Mouse (Mus musculus) stomach, postnatal 0 days (tissue): ENCODE measurements at regions not wholly inside any gene's neighbourhood (a gene's known extent, or its start where the extent isn't known, plus 50 kb on each side); places are given as distances from the start of the nearest gene placed in this dataset.

Experiments
- ATAC-seq: fragments of 200-750 bp; cut with Nextera tagmentation; 2 replicates; pipeline ENCODE4 v1.8.0; 2017; ENCODE audit not compliant: low FRiP score, low TSS enrichment
- DNase-seq: peaks from one replicate; pipeline ENCODE4 v3.0.0-alpha.2; 2016; ENCODE audit warnings: low spot score
- H3K27ac ChIP-seq: fragments of 300-500 bp; sonication (generic); replicated peaks from 2 replicates; pipeline ENCODE4 v1.5.1; 2014; ENCODE audit warnings: mild to moderate bottlenecking, control low read depth
- H3K27me3 ChIP-seq: fragments of 300-500 bp; sonication (generic); 2 replicates; pipeline ENCODE4 v1.6.1; 2014; ENCODE audit warnings: low read length; ENCODE audit not compliant: control insufficient read depth, insufficient read depth
- H3K36me3 ChIP-seq: fragments of 300-500 bp; sonication (generic); 2 replicates; pipeline ENCODE4 v1.6.1; 2014; ENCODE audit warnings: low read length, mixed read lengths; ENCODE audit not compliant: control insufficient read depth, insufficient read depth
- H3K4me1 ChIP-seq: fragments of 300-500 bp; sonication (generic); replicated peaks from 2 replicates; pipeline ENCODE4 v1.6.1; 2014; ENCODE audit warnings: antibody characterized with exemption; ENCODE audit not compliant: control insufficient read depth, insufficient read depth
- H3K4me2 ChIP-seq: fragments of 300-500 bp; sonication (generic); replicated peaks from 2 replicates; pipeline ENCODE4 v1.6.1; 2014; ENCODE audit warnings: low read depth, mild to moderate bottlenecking, control low read depth, moderate library complexity
- H3K4me3 ChIP-seq: fragments of 300-500 bp; sonication (generic); 2 replicates; pipeline ENCODE4 v1.5.1; 2014; ENCODE audit warnings: low read depth, low read length, control low read depth
- H3K9ac ChIP-seq: fragments of 300-500 bp; sonication (generic); 2 replicates; pipeline ENCODE4 v1.6.1; 2014; ENCODE audit warnings: mild to moderate bottlenecking, low read length, control low read depth, mixed read lengths
- H3K9me3 ChIP-seq: fragments of 300-500 bp; sonication (generic); 2 replicates; pipeline ENCODE4 v1.6.1; 2016; ENCODE audit warnings: low read length; ENCODE audit not compliant: control insufficient read depth
- CTCF ChIP-seq: IDR thresholded peaks from 2 replicates; pipeline ENCODE4 v1.5.1; 2016; ENCODE audit warnings: antibody characterized with exemption, low read depth, mild to moderate bottlenecking, moderate library complexity
- EP300 ChIP-seq: optimal IDR thresholded peaks from 2 replicates; pipeline ENCODE3; 2016; ENCODE audit warnings: antibody characterized with exemption
- WGBS: fragments of 180-500 bp; shearing (Covaris S2); extraction: QIAGEN DNeasy Blood & Tissue Kit; methylation state at CpG from one replicate; pipeline ENCODE4 v1.1.7; 2014; 5-methylcytosine and 5-hydroxymethylcytosine counted together

GRCm38 (mm10) chr8:103938283-103939230 is 162.9 kb upstream of the Cdh5 start:
- Histone ChIP-seq H3K4me2 (no peak overlapping the region), H3K4me3 (no peak overlapping the region), H3K27ac (no peak overlapping the region), H3K9ac (no peak overlapping the region), H3K36me3 (no peaks in the 10 kb centered on the region), H3K27me3 (no peaks in the 10 kb centered on the region), H3K9me3 (no peaks in the 10 kb centered on the region), H3K4me1 (no peaks in the 10 kb centered on the region)
- WGBS = 34% methylated on average over 11 of the region's 11 CpGs
- DNase-seq (no peak), ATAC-seq (no peak)
- no peak for TF ChIP-seq CTCF
- no peak for TF ChIP-seq EP300

DNA sequence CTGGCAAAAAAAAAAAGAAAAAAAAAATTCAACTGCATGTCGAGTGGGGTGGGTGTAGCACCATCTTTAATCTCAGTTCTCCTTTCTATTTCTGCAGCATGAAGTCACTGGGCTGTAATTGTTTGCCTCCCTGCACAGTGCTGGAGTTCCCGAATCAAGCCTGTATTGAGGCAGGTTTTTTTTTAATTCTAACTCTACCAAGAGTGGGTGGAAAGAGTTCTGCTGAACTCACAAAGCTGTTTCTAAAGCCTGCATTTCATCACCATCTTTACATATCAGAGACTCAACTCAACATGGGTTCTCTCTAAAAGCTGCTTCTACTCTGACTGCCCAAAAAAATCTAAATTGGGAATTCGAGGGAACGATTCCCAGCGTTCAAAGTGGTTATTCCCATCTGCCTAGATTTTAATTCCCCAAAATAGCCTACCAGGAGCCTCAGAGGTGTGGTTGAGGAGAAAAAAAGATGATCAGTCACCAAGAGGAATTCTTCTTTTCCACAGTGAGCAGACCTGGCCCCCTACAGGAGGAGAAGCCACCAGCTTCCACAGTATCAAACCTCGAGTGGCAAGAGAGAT is 160.4 kb upstream of the Cdh5 start:
- Histone ChIP-seq H3K27me3 (no peaks in the 10 kb centered on the region), H3K4me3 (no peak overlapping the region), H3K4me1 (no peaks in the 10 kb centered on the region), H3K9me3 (no peaks in the 10 kb centered on the region), H3K27ac (no peak overlapping the region), H3K4me2 (no peak overlapping the region), H3K36me3 (no peaks in the 10 kb centered on the region), H3K9ac (no peak overlapping the region)
- no peak for TF ChIP-seq EP300
- no peak for TF ChIP-seq CTCF
- ATAC-seq = no peak
- DNase-seq = no peak
- 82% methylated on average over 6 of the region's 6 CpGs for WGBS

GRCm38 (mm10) chr8:103948474-103948873 is 153.0 kb upstream of the Cdh5 start:
- no peak overlapping the region for H3K9ac ChIP-seq
- no peak for ATAC-seq
- no peaks in the 10 kb centered on the region for H3K36me3 ChIP-seq
- no peak overlapping the region for H3K4me2 ChIP-seq
- H3K4me3 ChIP-seq = no peak overlapping the region
- H3K27me3 ChIP-seq = no peaks in the 10 kb centered on the region
- DNase-seq = no peak
- H3K4me1 ChIP-seq = no peaks in the 10 kb centered on the region
- no peak overlapping the region for H3K27ac ChIP-seq
- WGBS = 81% methylated on average over 5 of the region's 5 CpGs
- peak; percentile 61 for TF ChIP-seq CTCF
- TF ChIP-seq EP300 = no peak
- no peaks in the 10 kb centered on the region for H3K9me3 ChIP-seq

GRCm38 (mm10) chr8:103950460-103950859 is 151.0 kb upstream of the Cdh5 start:
- ATAC-seq (no peak), DNase-seq (no peak)
- H3K4me3 ChIP-seq = no peak overlapping the region
- no peaks in the 10 kb centered on the region for H3K27me3 ChIP-seq
- TF ChIP-seq EP300 = no peak
- TF ChIP-seq CTCF = no peak
- no peaks in the 10 kb centered on the region for H3K4me1 ChIP-seq
- H3K27ac ChIP-seq = no peak overlapping the region
- H3K9me3 ChIP-seq = no peaks in the 10 kb centered on the region
- WGBS = 55% methylated on average over 4 of the region's 4 CpGs
- H3K4me2 ChIP-seq = no peak overlapping the region
- no peak overlapping the region for H3K9ac ChIP-seq
- no peaks in the 10 kb centered on the region for H3K36me3 ChIP-seq

DNA sequence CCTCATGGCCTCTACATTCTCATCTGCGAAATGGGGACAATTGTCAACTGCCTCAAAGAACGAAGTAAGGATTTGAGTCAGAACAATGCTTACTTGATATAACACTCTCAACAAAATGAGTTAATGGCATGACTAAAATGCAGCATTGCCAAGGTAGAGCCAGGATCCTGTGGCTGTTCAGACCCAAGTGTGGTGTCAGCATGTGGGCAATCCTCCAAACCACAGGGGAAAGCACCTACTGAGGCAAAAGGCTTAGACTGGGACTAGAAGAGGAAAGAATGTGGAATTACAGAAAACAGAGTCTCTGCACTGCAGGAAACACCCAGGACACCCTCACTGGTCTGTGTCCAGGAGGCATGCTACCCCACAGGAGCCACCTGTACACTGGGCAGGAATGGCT is 147.8 kb upstream of the Cdh5 start:
- Histone ChIP-seq H3K9ac (no peak overlapping the region), H3K27me3 (no peaks in the 10 kb centered on the region), H3K4me2 (no peak overlapping the region), H3K4me3 (no peak overlapping the region), H3K9me3 (no peaks in the 10 kb centered on the region), H3K36me3 (no peaks in the 10 kb centered on the region), H3K4me1 (no peaks in the 10 kb centered on the region), H3K27ac (no peak overlapping the region)
- ATAC-seq (no peak), DNase-seq (no peak)
- no peak for TF ChIP-seq CTCF
- no peak for TF ChIP-seq EP300
- 91% methylated on average over 2 of the region's 2 CpGs for WGBS
